Mouse (Mus musculus) forebrain, embryonic 12.5 days (tissue): ENCODE results near the gene Gtf2ird2. TPM values are rescaled to one million over a fixed set of nuclear protein-coding genes. Genes with fewer than 3 reads are reported as not detected.
A peak's percentile ranks its signal among the peaks of the same experiment; 100 is the strongest.

ENCODE experiments used
- ATAC-seq: fragments of 200-750 bp; cut with Nextera tagmentation; 2 replicates; pipeline ENCODE4 v1.8.0; 2017; ENCODE audit warnings: moderate TSS enrichment; ENCODE audit not compliant: low FRiP score
- H3K27ac ChIP-seq: fragments of 300-500 bp; sonication (generic); 2 replicates; pipeline ENCODE4 v1.5.1; 2016; ENCODE audit warnings: mild to moderate bottlenecking
- H3K27me3 ChIP-seq: fragments of 300-500 bp; sonication (generic); 2 replicates; pipeline ENCODE4 v1.6.1; 2016; ENCODE audit warnings: mild to moderate bottlenecking
- H3K36me3 ChIP-seq: fragments of 300-500 bp; sonication (generic); replicated peaks from 2 replicates; pipeline ENCODE4 v1.6.1; 2016; ENCODE audit warnings: mild to moderate bottlenecking
- H3K4me1 ChIP-seq: fragments of 300-500 bp; sonication (generic); 2 replicates; pipeline ENCODE4 v1.6.1; 2016
- H3K4me2 ChIP-seq: fragments of 300-500 bp; sonication (generic); 2 replicates; pipeline ENCODE4 v1.6.1; 2016; ENCODE audit warnings: mild to moderate bottlenecking, moderate library complexity
- H3K4me3 ChIP-seq: fragments of 300-500 bp; sonication (generic); replicated peaks from 2 replicates; pipeline ENCODE4 v1.5.1; 2016; ENCODE audit warnings: mild to moderate bottlenecking
- H3K9ac ChIP-seq: fragments of 300-500 bp; sonication (generic); 2 replicates; pipeline ENCODE4 v1.6.1; 2016; ENCODE audit warnings: mild to moderate bottlenecking
- H3K9me3 ChIP-seq: fragments of 300-500 bp; sonication (generic); 2 replicates; pipeline ENCODE4 v1.6.1; 2016
- WGBS: fragments of 180-500 bp; shearing (Covaris S2); methylation state at CpG from one replicate; pipeline ENCODE4 v1.1.7; 2016; 5-methylcytosine and 5-hydroxymethylcytosine counted together
- polyA plus RNA-seq: library from polyadenylated mRNA; unstranded; fragments of >200 nt; fragmentation: Nextera tagmentation; extraction: Ambion mirVana; gene quantifications from 2 replicates; pipeline ENCODE4 v1.2.1, GENCODE M21; 2016

Gtf2ird2 gene
- polyA plus RNA-seq, 1 experiment from 2014 or later = 11.6 TPM

DNA sequence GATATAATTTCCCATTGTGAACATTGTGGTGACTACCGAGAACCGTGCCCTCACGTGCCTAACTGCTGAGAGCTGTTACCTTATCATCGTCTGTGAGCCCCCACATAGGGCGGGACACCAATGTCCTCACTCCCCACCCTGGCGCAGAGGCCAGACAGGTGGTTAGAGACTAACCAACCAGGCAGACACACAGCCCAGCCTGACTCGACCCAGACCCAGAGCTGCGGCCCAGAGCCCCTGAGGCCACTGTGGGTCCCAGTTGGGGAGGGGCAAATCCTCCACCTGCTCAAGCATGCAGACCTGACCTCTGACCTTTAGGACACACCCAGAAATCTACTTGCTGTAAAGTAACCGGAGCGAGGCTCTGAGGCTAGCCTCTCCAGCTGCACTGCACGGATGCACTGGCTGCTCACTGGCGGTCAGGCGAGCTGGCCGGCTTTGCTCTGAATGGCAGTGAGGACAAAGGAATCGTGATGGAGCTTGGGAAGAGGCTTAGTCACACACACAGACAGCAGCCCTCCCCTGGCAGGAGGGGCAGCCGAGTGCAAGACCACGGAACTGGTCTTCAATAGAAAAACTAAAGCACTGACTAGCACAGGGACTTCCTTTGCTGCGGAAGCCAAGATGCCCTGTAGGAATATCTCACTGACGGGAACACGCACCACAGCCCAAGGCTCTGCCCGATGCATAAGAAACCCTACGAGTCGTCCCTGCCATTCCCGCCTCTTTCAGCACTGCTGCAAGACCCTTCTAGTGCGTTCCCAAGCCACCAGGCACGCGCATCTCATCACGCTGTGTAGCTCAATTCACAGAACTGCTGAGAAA lies 54.3 kb downstream of the Gtf2ird2 start:
- 44% methylated on average over 28 of the region's 28 CpGs for WGBS
- Histone ChIP-seq H3K36me3 (peaks cover 79% of the 10 kb centered on the region), H3K4me1 (peaks cover 29% of the 10 kb centered on the region), H3K9me3 (no peaks in the 10 kb centered on the region), H3K27ac (peak overlapping the region; percentile 86), H3K27me3 (no peaks in the 10 kb centered on the region), H3K4me2 (no peak overlapping the region), H3K9ac (peak overlapping the region; percentile 27; the same call in 1 of the 2 replicates), H3K4me3 (no peak overlapping the region)
- ATAC-seq = peak; percentile 86

DNA sequence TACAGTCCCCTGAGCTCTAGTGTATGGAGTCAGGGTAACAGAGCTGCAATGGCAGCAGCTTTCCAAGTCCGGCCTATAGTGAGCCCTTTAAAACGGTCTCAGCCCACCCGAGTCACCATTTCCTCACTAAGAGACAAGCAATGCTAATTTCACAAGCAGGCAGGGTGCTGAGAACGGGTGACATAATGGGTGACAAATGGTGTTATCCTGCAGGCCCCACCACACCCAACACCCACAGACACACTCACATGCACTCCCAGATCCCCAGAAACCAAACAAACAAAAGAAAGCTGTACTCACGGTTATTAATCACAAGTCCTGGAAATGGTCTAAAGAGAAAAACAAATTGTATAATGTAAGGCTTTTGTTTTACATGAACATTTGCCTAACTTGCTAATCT lies 58.0 kb downstream of the Gtf2ird2 start:
- Histone ChIP-seq H3K27me3 (no peaks in the 10 kb centered on the region), H3K36me3 (peaks cover 100% of the 10 kb centered on the region), H3K9me3 (no peaks in the 10 kb centered on the region), H3K9ac (no peak overlapping the region), H3K27ac (no peak overlapping the region), H3K4me2 (no peak overlapping the region), H3K4me3 (no peak overlapping the region), H3K4me1 (peaks cover 19% of the 10 kb centered on the region)
- no peak for ATAC-seq
- WGBS = 90% methylated on average over 5 of the region's 5 CpGs

DNA sequence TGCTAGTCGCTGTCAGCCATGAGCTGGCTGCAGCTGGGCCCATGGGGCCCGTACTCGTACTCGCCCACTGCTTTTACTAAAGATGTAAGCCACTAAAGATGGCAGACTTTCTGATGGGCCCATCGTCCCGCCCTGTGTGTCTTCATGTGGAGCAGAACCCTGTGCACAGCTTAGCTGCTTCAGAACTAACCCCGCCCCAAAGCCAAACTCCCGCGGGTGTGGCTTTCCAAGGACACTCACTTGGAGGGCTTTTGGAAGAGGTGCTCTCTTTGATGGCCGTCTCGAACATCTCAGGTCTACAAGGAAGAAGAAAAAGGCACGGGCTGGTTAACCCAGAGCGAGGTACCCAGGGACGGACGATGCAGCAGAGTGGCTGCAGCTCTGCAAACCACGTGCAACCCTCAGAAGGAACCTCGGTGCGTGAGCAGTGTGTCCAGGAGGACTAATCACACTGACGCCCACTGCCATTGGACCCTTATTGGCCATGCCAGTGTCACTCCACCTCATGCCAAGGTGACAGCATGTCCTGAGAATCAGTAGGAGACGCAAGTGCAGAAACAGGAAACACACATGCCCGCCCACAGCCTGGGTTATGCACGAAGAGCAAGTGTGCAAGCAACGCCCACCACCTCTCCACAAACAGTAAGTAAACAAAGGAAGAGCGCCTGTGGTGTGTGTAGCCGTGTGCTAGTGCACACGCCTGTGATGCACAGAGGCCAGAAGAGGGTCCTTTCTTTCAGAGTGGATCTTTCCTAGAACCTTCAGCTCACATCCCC lies 60.0 kb downstream of the Gtf2ird2 start:
- no peak for ATAC-seq
- WGBS = 93% methylated on average over 26 of the region's 26 CpGs

DNA sequence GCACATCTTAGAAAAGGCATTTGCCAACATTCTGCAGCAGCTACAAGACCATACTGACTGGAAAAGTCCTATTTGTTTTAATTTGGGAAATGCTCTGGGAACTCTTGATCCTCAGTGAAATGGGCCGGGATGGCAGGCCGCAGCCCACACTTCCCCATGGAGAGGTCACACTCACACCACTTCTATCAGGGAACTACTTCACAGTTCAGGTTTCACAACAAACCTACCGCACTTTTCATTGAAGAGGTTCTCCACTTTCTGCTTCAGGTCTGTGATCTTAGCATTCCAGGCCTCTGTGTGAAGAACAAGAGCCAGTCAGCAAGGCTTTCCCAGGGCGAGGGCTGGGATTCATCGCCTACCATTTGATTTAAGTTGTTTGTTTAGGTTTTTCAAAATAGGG lies 61.1 kb downstream of the Gtf2ird2 start:
- Histone ChIP-seq H3K36me3 (peaks cover 100% of the 10 kb centered on the region), H3K9ac (no peak overlapping the region), H3K4me1 (no peaks in the 10 kb centered on the region), H3K9me3 (no peaks in the 10 kb centered on the region), H3K4me2 (no peak overlapping the region), H3K4me3 (no peak overlapping the region), H3K27ac (no peak overlapping the region), H3K27me3 (no peaks in the 10 kb centered on the region)
- ATAC-seq = no peak
- 97% methylated on average over 5 of the region's 5 CpGs for WGBS

More for the DNA sequence above, 60.0 kb downstream of the Gtf2ird2 start:
- Histone ChIP-seq H3K4me2 (no peak overlapping the region), H3K4me3 (no peak overlapping the region), H3K9me3 (no peaks in the 10 kb centered on the region), H3K9ac (no peak overlapping the region), H3K36me3 (peaks cover 100% of the 10 kb centered on the region), H3K27me3 (no peaks in the 10 kb centered on the region), H3K27ac (no peak overlapping the region), H3K4me1 (peaks cover 8% of the 10 kb centered on the region)

DNA sequence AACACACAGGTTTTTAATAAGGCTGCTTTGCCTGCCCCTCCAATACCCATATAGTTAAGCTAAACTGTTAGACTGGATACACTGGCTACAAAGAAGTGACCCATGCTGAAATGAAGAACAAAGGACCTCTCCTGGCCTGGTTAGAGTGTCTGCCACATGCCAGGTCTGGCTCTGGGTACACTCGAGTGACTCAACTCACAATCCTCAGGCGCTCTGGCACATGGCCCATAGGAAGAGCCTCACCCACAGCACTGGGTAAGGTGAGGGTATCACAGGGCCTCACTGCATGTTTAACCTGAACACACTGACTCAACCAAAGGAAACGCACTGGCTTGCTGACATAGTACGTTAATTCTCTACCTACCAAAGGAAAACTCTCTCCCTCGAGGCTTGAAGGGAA lies 62.3 kb downstream of the Gtf2ird2 start:
- no peaks in the 10 kb centered on the region for H3K27me3 ChIP-seq
- no peak overlapping the region for H3K4me3 ChIP-seq
- ATAC-seq = no peak
- no peaks in the 10 kb centered on the region for H3K9me3 ChIP-seq
- peaks cover 98% of the 10 kb centered on the region for H3K36me3 ChIP-seq
- H3K4me1 ChIP-seq = no peaks in the 10 kb centered on the region
- H3K4me2 ChIP-seq = no peak overlapping the region
- 92% methylated on average over 5 of the region's 5 CpGs for WGBS
- no peak overlapping the region for H3K27ac ChIP-seq
- no peak overlapping the region for H3K9ac ChIP-seq

DNA sequence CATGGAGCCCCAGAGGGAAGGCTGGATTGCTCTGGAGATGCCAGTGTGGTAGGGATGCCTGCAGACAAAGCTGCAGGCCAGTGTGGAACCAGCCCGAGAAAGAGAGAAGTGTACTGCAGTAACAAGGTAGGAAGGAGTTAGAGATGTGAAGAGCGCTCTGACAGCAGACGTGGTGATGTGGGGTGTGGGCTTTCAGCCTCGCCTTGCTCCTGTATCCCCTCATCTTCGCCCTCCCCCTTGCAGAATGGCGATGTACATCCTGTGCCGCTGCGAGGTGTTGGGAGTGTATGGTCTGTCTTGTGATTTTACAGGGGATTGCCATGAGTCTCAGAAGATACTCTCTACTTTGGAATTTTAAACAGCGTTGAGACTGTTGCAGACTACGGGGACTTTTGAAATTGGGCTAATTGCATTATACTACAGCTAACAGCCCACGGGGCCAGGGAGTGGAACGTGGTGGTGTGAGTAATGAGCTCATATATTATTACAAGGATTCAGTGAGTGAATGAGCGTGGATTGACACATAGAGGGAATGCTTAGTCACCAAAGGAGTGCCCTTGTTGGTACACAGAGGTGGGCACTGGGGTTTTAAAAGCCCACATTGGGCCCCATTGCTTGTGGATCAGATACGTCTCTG lies 64.9 kb downstream of the Gtf2ird2 start:
- Histone ChIP-seq H3K4me2 (no peak overlapping the region), H3K4me1 (no peaks in the 10 kb centered on the region), H3K27me3 (no peaks in the 10 kb centered on the region), H3K4me3 (no peak overlapping the region), H3K9ac (no peak overlapping the region), H3K9me3 (no peaks in the 10 kb centered on the region), H3K36me3 (peaks cover 98% of the 10 kb centered on the region), H3K27ac (no peak overlapping the region)
- ATAC-seq = no peak
- 93% methylated on average over 14 of the region's 14 CpGs for WGBS

DNA sequence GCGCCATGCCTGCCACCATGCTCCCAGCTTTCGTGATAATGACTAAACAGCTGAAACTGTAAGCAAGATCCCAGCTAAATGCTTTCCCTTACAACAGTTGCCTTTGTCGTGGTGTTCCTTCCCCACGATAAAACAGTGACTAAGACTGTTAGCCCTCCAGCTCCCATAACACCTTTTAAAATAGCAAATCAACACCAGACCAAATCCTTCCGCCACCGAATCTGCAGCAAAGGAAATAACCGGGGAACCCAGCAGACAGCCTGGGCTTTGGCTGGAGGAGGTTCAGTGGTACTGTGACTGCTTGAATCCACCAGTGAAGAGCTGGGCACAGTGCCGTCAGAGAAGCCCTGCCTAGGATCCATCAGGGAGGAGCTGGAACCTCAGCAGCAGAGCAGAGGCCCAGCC lies 65.4 kb downstream of the Gtf2ird2 start:
- H3K27me3 ChIP-seq = no peaks in the 10 kb centered on the region
- H3K4me3 ChIP-seq = no peak overlapping the region
- WGBS = 95% methylated on average over 8 of the region's 8 CpGs
- H3K4me1 ChIP-seq = no peaks in the 10 kb centered on the region
- no peak overlapping the region for H3K27ac ChIP-seq
- H3K36me3 ChIP-seq = peaks cover 98% of the 10 kb centered on the region
- ATAC-seq = no peak
- H3K9me3 ChIP-seq = no peaks in the 10 kb centered on the region
- H3K4me2 ChIP-seq = no peak overlapping the region
- no peak overlapping the region for H3K9ac ChIP-seq

DNA sequence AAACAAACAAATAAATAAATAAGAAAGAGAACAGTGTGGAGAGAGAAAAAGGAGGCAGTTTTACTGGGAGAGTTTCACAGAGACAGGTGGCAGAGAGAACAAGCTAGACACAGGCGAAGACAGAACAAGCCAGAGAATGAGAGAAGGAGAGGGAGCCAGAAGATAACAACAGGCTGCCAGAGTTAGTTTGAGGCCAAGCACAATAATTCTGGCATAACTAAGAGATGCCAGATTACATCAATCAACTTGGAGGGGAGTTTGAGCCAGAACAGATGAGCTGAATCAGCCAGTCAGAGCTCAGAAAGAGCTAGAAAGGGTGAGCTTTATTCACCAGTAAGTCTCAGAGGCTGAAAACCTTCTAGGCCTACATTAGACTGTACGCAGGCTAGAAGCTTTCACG lies 66.8 kb downstream of the Gtf2ird2 start:
- Histone ChIP-seq H3K9ac (no peak overlapping the region), H3K4me2 (no peak overlapping the region), H3K4me1 (no peaks in the 10 kb centered on the region), H3K4me3 (no peak overlapping the region), H3K9me3 (no peaks in the 10 kb centered on the region), H3K27ac (no peak overlapping the region), H3K27me3 (no peaks in the 10 kb centered on the region), H3K36me3 (peaks cover 98% of the 10 kb centered on the region)
- no peak for ATAC-seq
- 95% methylated on average over 3 of the region's 3 CpGs for WGBS

DNA sequence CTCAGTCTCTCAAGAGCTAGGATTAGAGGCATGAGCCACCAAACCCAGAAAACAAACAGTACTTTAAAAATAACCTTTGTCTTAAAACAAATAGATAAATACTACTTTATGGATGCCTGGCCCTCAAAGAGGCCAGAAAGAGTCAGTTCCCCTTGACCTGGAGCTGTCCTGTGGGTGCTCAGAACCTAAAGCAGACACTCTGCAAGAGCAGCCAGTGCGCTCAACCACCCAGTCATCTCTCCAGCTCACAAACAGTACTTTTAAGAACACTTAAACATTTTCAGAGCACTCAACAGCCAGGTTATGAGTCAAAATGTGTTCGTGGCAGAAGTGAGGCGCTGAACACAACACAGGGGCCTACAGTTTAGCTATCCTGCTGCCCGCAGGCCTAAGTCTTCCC lies 67.3 kb downstream of the Gtf2ird2 start:
- H3K9me3 ChIP-seq = no peaks in the 10 kb centered on the region
- 99% methylated on average over 4 of the region's 4 CpGs for WGBS
- no peak overlapping the region for H3K27ac ChIP-seq
- no peak overlapping the region for H3K9ac ChIP-seq
- no peaks in the 10 kb centered on the region for H3K4me1 ChIP-seq
- H3K27me3 ChIP-seq = no peaks in the 10 kb centered on the region
- H3K4me2 ChIP-seq = no peak overlapping the region
- H3K36me3 ChIP-seq = peaks cover 98% of the 10 kb centered on the region
- H3K4me3 ChIP-seq = no peak overlapping the region
- ATAC-seq = no peak

DNA sequence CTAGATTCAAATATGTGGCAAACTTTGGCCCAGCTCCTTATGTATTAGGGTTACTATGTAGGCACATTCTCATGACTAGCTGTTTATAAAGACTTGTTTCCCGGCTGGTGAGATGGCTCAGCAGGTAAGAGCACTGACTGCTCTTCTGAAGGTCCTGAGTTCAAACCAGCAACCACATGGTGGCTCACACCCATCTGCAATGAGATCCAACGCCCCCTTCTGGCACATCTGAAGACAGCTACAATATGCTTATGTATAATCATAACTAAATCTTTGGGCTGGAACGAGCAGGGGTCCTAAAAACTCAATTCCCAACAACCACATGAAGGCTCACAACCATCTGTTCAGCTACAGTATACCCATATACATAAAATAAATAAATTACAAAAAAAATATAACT lies 70.0 kb downstream of the Gtf2ird2 start:
- Histone ChIP-seq H3K36me3 (peaks cover 95% of the 10 kb centered on the region), H3K4me2 (no peak overlapping the region)
- no peak for ATAC-seq

DNA sequence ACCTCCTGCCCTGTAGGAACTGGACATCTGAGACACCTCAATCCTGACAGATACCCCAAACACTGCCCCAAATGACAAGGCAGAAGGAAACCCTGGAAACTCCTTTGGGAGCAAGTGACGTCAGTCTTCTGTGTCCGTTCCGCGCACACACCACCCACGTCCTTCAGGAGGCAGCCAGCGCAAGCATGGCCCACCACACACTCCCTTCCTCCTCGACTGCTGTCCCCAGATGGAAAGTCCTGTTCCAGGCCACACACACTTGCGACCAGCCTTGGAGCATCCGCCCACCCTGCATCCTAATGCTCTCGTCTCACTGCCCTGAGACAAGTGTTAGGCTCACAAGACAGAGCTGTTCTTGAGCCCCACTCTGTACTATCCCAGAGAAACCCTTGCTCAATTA lies 71.5 kb downstream of the Gtf2ird2 start:
- Histone ChIP-seq H3K4me3 (no peak overlapping the region), H3K9me3 (no peaks in the 10 kb centered on the region), H3K4me1 (no peaks in the 10 kb centered on the region), H3K27me3 (no peaks in the 10 kb centered on the region), H3K4me2 (no peak overlapping the region), H3K36me3 (peaks cover 96% of the 10 kb centered on the region), H3K9ac (no peak overlapping the region), H3K27ac (no peak overlapping the region)
- 91% methylated on average over 10 of the region's 10 CpGs for WGBS
- no peak for ATAC-seq

More for the DNA sequence above, 70.0 kb downstream of the Gtf2ird2 start:
- 78% methylated on average over 3 of the region's 3 CpGs for WGBS
- no peaks in the 10 kb centered on the region for H3K9me3 ChIP-seq
- H3K4me3 ChIP-seq = no peak overlapping the region
- no peak overlapping the region for H3K27ac ChIP-seq
- no peaks in the 10 kb centered on the region for H3K27me3 ChIP-seq
- H3K9ac ChIP-seq = no peak overlapping the region
- no peaks in the 10 kb centered on the region for H3K4me1 ChIP-seq

DNA sequence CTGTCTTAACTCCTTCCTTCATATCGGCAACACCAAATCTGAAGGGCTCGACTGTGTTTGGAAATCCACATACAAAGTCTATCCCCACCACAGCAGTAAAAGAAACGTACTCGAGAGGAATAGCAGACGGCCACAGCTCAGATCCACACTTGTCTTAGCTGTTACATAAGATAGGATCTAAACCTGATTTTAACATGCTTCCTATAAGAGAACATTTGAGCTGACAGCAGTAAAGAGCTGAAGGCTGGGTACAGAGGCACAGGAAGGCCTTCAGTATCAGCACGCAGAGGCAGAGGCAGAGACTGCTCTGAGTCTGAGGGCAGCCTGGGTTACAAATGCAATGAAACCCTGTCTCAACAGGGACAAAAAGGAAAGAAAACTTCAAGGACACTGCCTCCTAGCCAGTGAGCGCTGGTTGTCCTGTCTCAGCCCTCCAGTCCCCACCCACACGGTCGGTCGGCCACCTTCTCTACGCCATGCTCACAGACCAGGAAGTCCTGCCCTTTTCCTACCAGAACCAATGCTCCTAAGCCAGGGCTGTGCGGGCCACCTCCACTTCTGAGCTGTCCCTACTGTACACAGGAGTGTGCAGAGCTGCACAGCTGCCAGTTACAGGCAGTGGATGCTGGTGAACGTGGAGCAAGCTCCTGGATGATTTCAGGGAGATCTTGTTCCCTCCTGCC lies 73.7 kb downstream of the Gtf2ird2 start:
- H3K9ac ChIP-seq = no peak overlapping the region
- H3K27me3 ChIP-seq = no peaks in the 10 kb centered on the region
- H3K4me1 ChIP-seq = no peaks in the 10 kb centered on the region
- 94% methylated on average over 13 of the region's 13 CpGs for WGBS
- no peaks in the 10 kb centered on the region for H3K9me3 ChIP-seq
- no peak overlapping the region for H3K27ac ChIP-seq
- ATAC-seq = no peak
- H3K4me3 ChIP-seq = no peak overlapping the region
- no peak overlapping the region for H3K4me2 ChIP-seq
- peaks cover 96% of the 10 kb centered on the region for H3K36me3 ChIP-seq
